Mouse (Mus musculus) limb, embryonic 14.5 days (tissue): ENCODE measurements around the gene Plxdc1. TPM values are rescaled to one million over a fixed set of nuclear protein-coding genes. Genes with fewer than 3 reads are reported as not detected.

ENCODE experiments used
- ATAC-seq: fragments of 200-750 bp; cut with Nextera tagmentation; 2 replicates; pipeline ENCODE4 v1.8.0; 2017; ENCODE audit warnings: low read depth, moderate number of reproducible peaks, moderate TSS enrichment; ENCODE audit not compliant: low FRiP score
- DNase-seq: peaks from one replicate; pipeline ENCODE4 v3.0.0-alpha.2; 2015; ENCODE audit warnings: low spot score
- H3K27ac ChIP-seq: fragments of 300-500 bp; sonication (generic); replicated peaks from 2 replicates; pipeline ENCODE4 v1.5.1; 2014; ENCODE audit warnings: low read depth, mild to moderate bottlenecking, low read length, moderate library complexity, mixed read lengths
- H3K27me3 ChIP-seq: fragments of 300-500 bp; sonication (generic); 2 replicates; pipeline ENCODE4 v1.6.1; 2014; ENCODE audit warnings: low read length, mixed read lengths; ENCODE audit not compliant: control insufficient read depth, insufficient read depth
- H3K36me3 ChIP-seq: fragments of 300-500 bp; sonication (generic); 2 replicates; pipeline ENCODE4 v1.6.1; 2014; ENCODE audit warnings: mild to moderate bottlenecking, low read length, moderate library complexity, mixed read lengths; ENCODE audit not compliant: control insufficient read depth, insufficient read depth
- H3K4me1 ChIP-seq: fragments of 300-500 bp; sonication (generic); 2 replicates; pipeline ENCODE4 v1.6.1; 2014; ENCODE audit warnings: antibody characterized with exemption, low read length, mixed read lengths; ENCODE audit not compliant: control insufficient read depth, insufficient read depth
- H3K4me2 ChIP-seq: fragments of 300-500 bp; sonication (generic); replicated peaks from 2 replicates; pipeline ENCODE4 v1.6.1; 2014; ENCODE audit warnings: low read depth, mild to moderate bottlenecking, low read length, moderate library complexity; ENCODE audit not compliant: severe bottlenecking
- H3K4me3 ChIP-seq: fragments of 300-500 bp; sonication (generic); replicated peaks from 2 replicates; pipeline ENCODE4 v1.5.1; 2014; ENCODE audit warnings: low read length
- H3K9ac ChIP-seq: fragments of 300-500 bp; sonication (generic); 2 replicates; pipeline ENCODE4 v1.6.1; 2014; ENCODE audit warnings: mild to moderate bottlenecking, low read depth, low read length, moderate library complexity; ENCODE audit not compliant: severe bottlenecking
- H3K9me3 ChIP-seq: fragments of 300-500 bp; sonication (generic); 2 replicates; pipeline ENCODE4 v1.6.1; 2016; ENCODE audit warnings: low read length; ENCODE audit not compliant: control insufficient read depth
- POLR2A ChIP-seq: fragments of 200-500 bp; IDR thresholded peaks from 2 replicates; pipeline ENCODE4 v1.8.0; 2012; ENCODE audit warnings: inconsistent platforms, mild to moderate bottlenecking, moderate library complexity, borderline replicate concordance; ENCODE audit not compliant: insufficient read depth, insufficient read length; ENCODE audit errors: extremely low read depth
- WGBS: fragments of 180-500 bp; shearing (Covaris S2); extraction: QIAGEN DNeasy Blood & Tissue Kit; methylation state at CpG from one replicate; pipeline ENCODE4 v1.1.7; 2014; 5-methylcytosine and 5-hydroxymethylcytosine counted together
- polyA plus RNA-seq, 2 experiments: library from polyadenylated mRNA; depleted of rRNA in 1 of 2; stranded (reverse) in 1 of 2; unstranded in 1 of 2; fragments of >200 nt; fragmentation: Nextera tagmentation in 1 of 2; extraction: Ambion mirVana in 1 of 2; gene quantifications; 2 replicates each; pipeline versions ENCODE4 v1.2.1 to v1.2.3; 2012 to 2014

The Plxdc1 gene
- polyA plus RNA-seq, 2 experiments, result 1.0 to 1.1 TPM

DNA sequence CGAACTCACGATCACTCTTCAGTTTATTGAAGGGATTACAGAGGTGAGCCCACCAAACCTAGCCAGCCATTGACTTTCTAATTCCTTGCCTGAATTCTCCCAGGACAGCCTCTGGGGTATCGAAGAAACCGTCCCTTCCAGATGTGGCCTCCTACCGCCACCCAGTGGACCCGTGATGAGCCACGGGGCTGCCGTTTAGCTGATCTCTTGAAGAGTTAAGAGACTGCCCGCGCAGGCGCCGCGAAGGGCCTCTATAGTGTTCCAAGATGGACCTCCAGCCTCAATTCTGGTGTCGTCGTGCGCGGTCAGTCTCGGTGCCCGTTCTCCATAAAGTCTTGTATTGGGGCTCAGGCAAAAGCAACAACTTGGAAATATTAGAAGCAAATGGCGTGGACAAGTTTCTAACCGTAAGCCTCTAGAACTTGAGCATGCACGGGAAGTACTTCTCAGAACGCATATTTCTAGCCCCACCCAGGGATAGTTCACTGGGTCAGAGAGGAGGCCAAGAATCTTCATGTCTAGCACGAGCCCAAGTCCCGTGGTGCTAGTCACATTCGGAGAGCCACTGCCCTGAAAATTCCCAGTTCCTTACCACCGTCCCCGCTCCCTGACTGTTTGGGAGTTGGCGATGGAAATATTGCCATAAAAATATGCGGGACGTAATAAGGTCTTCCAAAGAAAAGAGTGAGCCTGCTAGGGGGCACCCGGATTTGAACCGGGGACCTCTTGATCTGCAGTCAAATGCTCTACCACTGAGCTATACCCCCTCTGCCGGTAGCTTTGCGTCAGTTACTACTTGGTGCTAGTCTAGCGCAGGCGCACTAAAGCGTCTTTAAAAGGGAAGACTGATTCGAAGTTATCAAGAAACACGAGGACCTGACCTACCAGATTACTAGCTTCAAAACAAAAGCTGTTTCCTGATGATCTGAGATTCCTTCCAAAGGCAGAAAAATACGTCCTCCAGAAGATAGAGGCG lies 1.6 kb upstream of the Plxdc1 start:
- Histone ChIP-seq H3K36me3 (no peaks in the 10 kb centered on the region), H3K4me2 (peak overlapping the region; percentile 57), H3K4me3 (peak overlapping the region; percentile 86), H3K27me3 (peaks cover 26% of the 10 kb centered on the region), H3K27ac (peak overlapping the region; percentile 59), H3K4me1 (0 out of 2 replicates have a peak, but pooled peaks cover 4% of the 10 kb centered on the region), H3K9me3 (no peaks in the 10 kb centered on the region), H3K9ac (peak overlapping the region; percentile 55)
- peak; percentile 84 for ATAC-seq
- peak; percentile 94 for DNase-seq
- under 1% methylated on average over 42 of the region's 42 CpGs for WGBS
- TF ChIP-seq POLR2A, result no peak

DNA sequence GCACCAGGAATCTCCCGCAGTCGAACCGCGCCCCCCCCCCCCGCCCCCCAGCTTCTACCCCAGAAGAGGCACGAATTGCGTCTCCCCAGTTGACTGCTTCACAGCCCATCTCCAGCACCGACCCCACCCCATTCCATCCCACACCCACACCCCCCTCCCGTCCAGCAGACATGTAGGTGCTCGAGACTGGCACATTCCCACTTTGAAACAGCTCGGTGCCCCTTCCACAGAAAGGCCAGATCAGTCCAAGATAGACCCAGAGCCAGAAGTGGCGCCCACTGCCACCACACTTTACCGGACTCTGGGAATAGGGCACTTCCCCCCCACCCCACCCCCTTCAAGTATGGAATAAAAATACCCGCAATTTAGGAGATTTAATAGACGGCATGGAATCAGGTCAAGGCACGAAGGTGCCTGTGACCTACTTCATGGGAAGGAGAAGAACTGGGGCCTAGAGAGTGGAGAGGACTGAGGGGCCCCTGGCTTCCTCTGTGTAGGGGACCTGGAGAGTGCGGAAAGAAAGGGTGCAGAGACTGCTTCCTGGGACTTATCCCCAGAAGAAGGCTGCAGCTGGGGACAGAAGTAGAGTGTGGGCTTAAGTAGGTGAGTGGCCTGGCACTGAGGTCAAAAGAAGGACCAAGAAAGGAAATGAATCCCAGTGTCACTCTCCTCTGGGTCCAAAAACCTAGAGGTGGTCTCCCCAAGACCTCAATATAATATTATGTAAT lies 658 bp upstream of the Plxdc1 start:
- H3K9ac ChIP-seq, result peak overlapping the region; percentile 60; the same call in 1 of the 2 replicates
- ATAC-seq, result no peak
- 25% methylated on average over 15 of the region's 17 CpGs for WGBS
- no peaks in the 10 kb centered on the region for H3K36me3 ChIP-seq
- 0 out of 2 replicates have a peak, but pooled peaks cover 4% of the 10 kb centered on the region for H3K4me1 ChIP-seq
- H3K9me3 ChIP-seq, result no peaks in the 10 kb centered on the region
- peaks cover 26% of the 10 kb centered on the region for H3K27me3 ChIP-seq
- H3K4me2 ChIP-seq, result peak overlapping the region; percentile 88
- H3K27ac ChIP-seq, result no peak overlapping the region
- H3K4me3 ChIP-seq, result peak overlapping the region; percentile 86
- DNase-seq, result no peak
- TF ChIP-seq POLR2A, result no peak

DNA sequence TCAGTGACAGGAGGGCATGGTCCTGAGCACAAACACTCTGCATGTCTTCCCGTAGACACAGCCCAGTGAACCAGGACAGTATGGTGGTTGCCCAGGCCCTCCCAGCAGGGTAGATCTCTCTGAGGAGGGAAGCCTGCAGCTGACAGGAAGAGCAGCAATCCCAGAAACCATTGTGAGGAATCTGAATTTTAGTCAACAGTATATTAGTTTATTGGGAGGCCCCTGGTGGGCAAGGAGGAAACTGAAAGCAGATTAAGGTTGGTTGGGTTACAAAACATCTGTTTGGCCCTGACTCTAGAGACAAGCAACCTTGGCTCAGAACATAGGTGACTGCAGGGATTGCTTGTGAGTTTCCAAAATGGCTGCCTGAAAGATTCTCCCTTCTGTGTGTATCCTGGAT lies 2.3 kb downstream of the Plxdc1 start:
- DNase-seq (no peak), ATAC-seq (no peak)
- H3K27me3 ChIP-seq, result peaks cover 26% of the 10 kb centered on the region
- H3K4me1 ChIP-seq, result peaks cover 9% of the 10 kb centered on the region
- H3K27ac ChIP-seq, result no peak overlapping the region
- no peaks in the 10 kb centered on the region for H3K9me3 ChIP-seq
- no peak overlapping the region for H3K9ac ChIP-seq
- no peak overlapping the region for H3K4me2 ChIP-seq
- H3K36me3 ChIP-seq, result no peaks in the 10 kb centered on the region
- no peak overlapping the region for H3K4me3 ChIP-seq
- no peak for TF ChIP-seq POLR2A
- WGBS, result 63% methylated on average over 1 of the region's 1 CpGs

DNA sequence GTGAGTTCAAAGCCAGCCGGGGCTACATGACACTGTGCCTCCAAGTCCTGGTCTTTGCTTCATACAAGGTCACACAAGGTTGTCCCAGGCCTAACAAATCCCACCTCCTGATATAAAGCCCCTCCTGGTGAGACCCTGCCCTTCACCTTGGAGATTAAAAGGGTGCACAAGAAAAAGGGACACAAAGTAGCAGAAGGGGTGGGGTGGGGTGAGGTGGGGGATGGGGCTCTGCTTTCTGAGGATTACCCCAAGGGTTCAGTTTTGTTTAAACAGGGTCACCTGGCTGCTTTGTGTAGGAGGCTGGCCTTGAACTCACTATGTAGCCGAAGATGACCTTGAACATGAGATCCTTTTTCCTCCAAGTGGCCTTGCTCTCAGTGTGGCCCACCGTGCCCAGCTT lies 2.7 kb downstream of the Plxdc1 start:
- Histone ChIP-seq H3K36me3 (no peaks in the 10 kb centered on the region), H3K4me1 (peaks cover 9% of the 10 kb centered on the region), H3K27me3 (peaks cover 26% of the 10 kb centered on the region), H3K4me2 (no peak overlapping the region), H3K4me3 (no peak overlapping the region), H3K27ac (no peak overlapping the region), H3K9ac (no peak overlapping the region), H3K9me3 (no peaks in the 10 kb centered on the region)
- DNase-seq (no peak), ATAC-seq (no peak)
- 84% methylated on average over 3 of the region's 3 CpGs for WGBS
- TF ChIP-seq POLR2A, result no peak

DNA sequence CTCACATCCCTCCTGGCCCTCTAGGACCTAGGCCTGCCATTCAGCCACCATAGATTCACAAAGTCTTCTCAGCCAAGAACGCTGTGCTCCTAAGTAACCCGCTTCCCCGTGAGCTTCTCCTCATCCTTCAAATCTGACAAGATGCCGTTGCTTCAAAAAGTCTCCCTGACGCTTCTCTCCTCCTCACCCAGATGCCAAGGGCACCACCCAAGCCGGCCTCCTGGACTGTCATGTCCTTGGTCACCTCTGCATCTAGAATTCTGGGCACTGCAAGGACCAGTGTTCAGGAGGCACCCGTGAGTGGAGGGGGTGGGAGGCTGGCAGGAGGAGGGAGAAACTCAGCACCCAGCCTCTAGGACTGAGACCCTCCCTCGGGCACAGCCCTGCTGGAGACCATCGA lies 3.5 kb downstream of the Plxdc1 start:
- ATAC-seq (no peak), DNase-seq (no peak)
- H3K9me3 ChIP-seq, result no peaks in the 10 kb centered on the region
- no peak overlapping the region for H3K4me3 ChIP-seq
- WGBS, result 90% methylated on average over 9 of the region's 9 CpGs
- no peak for TF ChIP-seq POLR2A
- H3K27ac ChIP-seq, result no peak overlapping the region
- no peak overlapping the region for H3K4me2 ChIP-seq
- H3K27me3 ChIP-seq, result peaks cover 26% of the 10 kb centered on the region
- no peak overlapping the region for H3K9ac ChIP-seq
- H3K36me3 ChIP-seq, result no peaks in the 10 kb centered on the region
- peaks cover 9% of the 10 kb centered on the region for H3K4me1 ChIP-seq
